Mouse (Mus musculus) kidney, embryonic 16.5 days (tissue): ENCODE measurements around the gene Tbc1d4. TPM values are rescaled to one million over a fixed set of nuclear protein-coding genes. Genes with fewer than 3 reads are reported as not detected.

Experiments
- ATAC-seq: fragments of 200-750 bp; cut with Nextera tagmentation; 2 replicates; pipeline ENCODE4 v1.8.0; 2017; ENCODE audit warnings: moderate TSS enrichment; ENCODE audit not compliant: low FRiP score, low TSS enrichment
- H3K27ac ChIP-seq: fragments of 300-500 bp; sonication (generic); 2 replicates; pipeline ENCODE4 v1.5.1; 2014; ENCODE audit warnings: low read length
- H3K27me3 ChIP-seq: fragments of 300-500 bp; sonication (generic); 2 replicates; pipeline ENCODE4 v1.6.1; 2014; ENCODE audit warnings: low read length, control low read depth, mixed read lengths; ENCODE audit not compliant: insufficient read depth
- H3K36me3 ChIP-seq: fragments of 300-500 bp; sonication (generic); 2 replicates; pipeline ENCODE4 v1.6.1; 2014; ENCODE audit warnings: low read length, control low read depth, mixed read lengths; ENCODE audit not compliant: insufficient read depth
- H3K4me1 ChIP-seq: fragments of 300-500 bp; sonication (generic); 2 replicates; pipeline ENCODE4 v1.6.1; 2014; ENCODE audit warnings: low read length, control low read depth, mixed read lengths; ENCODE audit not compliant: insufficient read depth
- H3K4me2 ChIP-seq: fragments of 300-500 bp; sonication (generic); replicated peaks from 2 replicates; pipeline ENCODE4 v1.6.1; 2014; ENCODE audit warnings: low read depth, low read length
- H3K4me3 ChIP-seq: fragments of 300-500 bp; sonication (generic); 2 replicates; pipeline ENCODE4 v1.5.1; 2014; ENCODE audit warnings: mild to moderate bottlenecking, low read length
- H3K9ac ChIP-seq: fragments of 300-500 bp; sonication (generic); replicated peaks from 2 replicates; pipeline ENCODE4 v1.6.1; 2014; ENCODE audit warnings: low read length
- H3K9me3 ChIP-seq: fragments of 300-500 bp; sonication (generic); 2 replicates; pipeline ENCODE4 v1.6.1; 2016; ENCODE audit warnings: low read length, control low read depth
- WGBS: fragments of 180-500 bp; shearing (Covaris S2); extraction: QIAGEN DNeasy Blood & Tissue Kit; methylation state at CpG from one replicate; pipeline ENCODE4 v1.1.7; 2014; 5-methylcytosine and 5-hydroxymethylcytosine counted together
- polyA plus RNA-seq: library from polyadenylated mRNA; unstranded; fragments of >200 nt; fragmentation: Nextera tagmentation; extraction: Ambion mirVana; gene quantifications from 2 replicates; pipeline ENCODE4 v1.2.1, GENCODE M21; 2015

Tbc1d4 gene
- polyA plus RNA-seq, 1 experiment from 2014 or later, result 22.0 TPM

DNA sequence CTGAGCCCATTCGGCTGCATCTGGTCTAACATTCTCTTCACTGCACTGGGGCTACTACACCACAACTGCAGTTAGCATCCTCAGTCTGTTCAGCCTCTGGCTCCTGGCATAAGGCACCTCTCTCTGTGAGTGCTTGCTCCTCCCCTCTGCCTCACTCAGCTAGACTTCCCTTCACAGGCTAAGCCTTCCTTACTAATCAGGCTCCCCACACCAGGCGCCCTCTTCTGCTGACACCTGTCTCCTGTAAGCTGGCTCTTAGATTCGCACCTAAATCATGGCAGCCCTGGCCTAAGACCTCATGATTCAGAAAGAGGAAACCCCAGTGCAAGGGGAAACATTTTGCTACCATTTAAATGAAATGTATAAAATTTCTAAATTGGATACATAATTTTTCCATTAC is 122.4 kb downstream of the Tbc1d4 start:
- ATAC-seq, result no peak
- 64% methylated on average over 3 of the region's 3 CpGs for WGBS
- Histone ChIP-seq H3K4me3 (no peak overlapping the region), H3K4me2 (no peak overlapping the region), H3K36me3 (no peaks in the 10 kb centered on the region), H3K9ac (no peak overlapping the region), H3K9me3 (no peaks in the 10 kb centered on the region), H3K4me1 (peaks cover 9% of the 10 kb centered on the region), H3K27me3 (no peaks in the 10 kb centered on the region), H3K27ac (no peak overlapping the region)

DNA sequence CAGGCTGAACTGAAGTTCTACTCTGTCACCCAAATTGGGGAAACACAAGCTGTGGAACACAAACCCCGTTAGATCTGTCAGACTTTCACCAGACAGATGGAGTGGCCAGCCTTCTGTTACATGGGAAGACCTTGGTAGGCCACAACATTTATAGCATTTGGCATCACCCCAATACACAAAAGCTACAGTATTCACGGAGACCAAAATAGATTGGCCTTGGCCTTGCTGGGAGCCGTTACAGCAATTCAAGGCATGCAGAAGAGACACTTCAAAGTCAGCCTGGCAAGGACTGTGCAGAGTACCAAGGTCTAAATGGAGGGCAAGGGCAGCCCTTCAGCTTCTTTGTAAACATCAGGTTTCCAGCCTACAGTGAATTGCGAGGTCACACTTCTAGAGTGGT is 125.8 kb downstream of the Tbc1d4 start:
- Histone ChIP-seq H3K4me2 (no peak overlapping the region), H3K4me1 (peaks cover 4% of the 10 kb centered on the region)
- no peak for ATAC-seq

DNA sequence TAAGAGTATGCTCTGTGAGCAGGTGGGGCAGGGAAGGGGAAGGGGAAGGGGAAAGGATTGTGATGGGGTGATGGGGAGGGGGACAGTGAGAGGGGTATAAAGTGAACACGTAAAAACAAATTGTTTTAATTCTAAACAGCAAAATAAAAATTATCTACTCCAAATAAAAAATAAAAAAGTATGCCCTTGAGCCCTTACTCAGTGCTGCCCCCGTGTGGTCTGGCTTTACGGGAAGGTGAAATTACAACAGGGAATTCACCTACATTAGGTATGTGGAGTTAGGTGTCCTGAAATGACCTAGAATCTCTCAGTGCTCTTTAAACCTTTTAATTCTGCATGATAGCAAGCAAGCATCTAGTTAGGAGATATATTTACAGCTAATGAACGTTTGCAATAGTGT is 126.7 kb downstream of the Tbc1d4 start:
- peaks cover 8% of the 10 kb centered on the region for H3K4me1 ChIP-seq
- no peaks in the 10 kb centered on the region for H3K9me3 ChIP-seq
- peaks cover 4% of the 10 kb centered on the region; the same call in 1 of the 2 replicates for H3K36me3 ChIP-seq
- ATAC-seq, result no peak
- no peak overlapping the region for H3K9ac ChIP-seq
- no peak overlapping the region for H3K4me2 ChIP-seq
- 57% methylated on average over 4 of the region's 4 CpGs for WGBS
- no peak overlapping the region for H3K4me3 ChIP-seq
- no peaks in the 10 kb centered on the region for H3K27me3 ChIP-seq
- no peak overlapping the region for H3K27ac ChIP-seq

More for the DNA sequence above, 125.8 kb downstream of the Tbc1d4 start:
- Histone ChIP-seq H3K27me3 (no peaks in the 10 kb centered on the region), H3K9ac (no peak overlapping the region), H3K36me3 (peaks cover 4% of the 10 kb centered on the region; the same call in 1 of the 2 replicates), H3K27ac (no peak overlapping the region), H3K9me3 (no peaks in the 10 kb centered on the region), H3K4me3 (no peak overlapping the region)
- WGBS, result 60% methylated on average over 4 of the region's 4 CpGs

DNA sequence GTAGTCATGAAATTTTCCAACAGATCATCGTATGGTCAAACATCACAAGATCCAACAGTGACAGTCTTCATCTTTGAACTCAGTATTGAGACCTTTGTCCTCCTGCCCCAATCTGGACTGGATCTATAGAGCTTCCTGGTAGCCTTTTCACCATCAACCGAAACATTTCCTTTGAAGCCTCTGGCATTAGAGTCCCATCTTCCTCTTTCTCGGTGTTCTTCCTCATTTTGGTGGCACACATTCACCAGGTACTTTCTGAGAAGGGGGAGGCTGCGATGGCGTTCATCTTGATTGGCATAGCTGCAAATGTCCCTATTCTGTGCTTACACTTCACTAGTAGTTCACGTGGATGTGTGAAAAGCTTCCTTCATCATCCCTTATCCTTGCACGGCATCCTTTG is 127.8 kb downstream of the Tbc1d4 start:
- Histone ChIP-seq H3K4me3 (no peak overlapping the region), H3K4me1 (peaks cover 14% of the 10 kb centered on the region), H3K9ac (no peak overlapping the region), H3K36me3 (peaks cover 4% of the 10 kb centered on the region; the same call in 1 of the 2 replicates), H3K9me3 (no peaks in the 10 kb centered on the region), H3K4me2 (no peak overlapping the region), H3K27ac (no peak overlapping the region), H3K27me3 (no peaks in the 10 kb centered on the region)
- no peak for ATAC-seq
- 83% methylated on average over 7 of the region's 7 CpGs for WGBS

DNA sequence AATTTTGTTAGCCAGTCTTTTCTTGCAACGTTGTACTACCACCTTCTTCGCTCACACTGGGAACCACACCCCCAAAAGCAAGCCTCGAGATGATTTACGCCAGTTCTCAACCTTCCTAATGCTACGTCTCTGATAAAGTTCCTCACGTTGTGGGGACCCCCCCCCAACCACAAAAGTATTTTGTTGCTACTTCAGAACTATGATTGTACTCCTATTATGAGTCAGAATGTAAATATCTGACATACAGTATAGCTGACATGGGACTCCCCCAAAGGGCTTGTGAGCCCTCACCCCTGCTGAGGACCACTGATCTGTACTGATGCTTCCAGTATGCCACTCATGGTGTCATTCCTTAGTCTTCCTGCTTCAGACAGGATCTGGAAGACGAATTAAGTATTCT is 128.4 kb downstream of the Tbc1d4 start:
- H3K27me3 ChIP-seq, result no peaks in the 10 kb centered on the region
- WGBS, result 88% methylated on average over 7 of the region's 7 CpGs
- peaks cover 4% of the 10 kb centered on the region; the same call in 1 of the 2 replicates for H3K36me3 ChIP-seq
- no peak for ATAC-seq
- no peak overlapping the region for H3K4me3 ChIP-seq
- no peak overlapping the region for H3K9ac ChIP-seq
- H3K4me1 ChIP-seq, result peaks cover 14% of the 10 kb centered on the region
- H3K4me2 ChIP-seq, result no peak overlapping the region
- H3K27ac ChIP-seq, result no peak overlapping the region
- H3K9me3 ChIP-seq, result no peaks in the 10 kb centered on the region

DNA sequence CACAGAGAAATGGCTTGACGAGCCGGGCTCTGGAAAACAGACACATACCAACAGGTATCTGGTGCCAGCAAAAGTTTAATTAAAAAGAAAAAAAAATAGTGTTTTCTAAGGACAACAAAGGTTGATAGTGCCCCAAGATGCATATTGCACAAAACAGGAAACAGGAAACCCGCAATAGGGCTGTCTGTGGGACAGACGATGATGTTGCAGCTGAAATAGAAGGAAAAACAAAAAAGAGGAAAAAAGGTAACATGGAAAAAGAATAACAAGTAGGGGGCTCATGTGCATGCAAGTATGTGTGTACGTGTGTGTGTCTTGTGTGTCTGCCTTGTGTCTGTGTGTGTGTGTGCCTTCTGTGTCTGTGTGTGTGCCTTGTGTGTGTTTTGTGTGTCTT is 131.2 kb downstream of the Tbc1d4 start:
- no peak overlapping the region for H3K9ac ChIP-seq
- peak overlapping the region; percentile 21; the same call in 1 of the 2 replicates for H3K27ac ChIP-seq
- peaks cover 14% of the 10 kb centered on the region for H3K4me1 ChIP-seq
- H3K36me3 ChIP-seq, result peaks cover 10% of the 10 kb centered on the region; the same call in 1 of the 2 replicates
- H3K9me3 ChIP-seq, result no peaks in the 10 kb centered on the region; the same call in 1 of the 2 replicates
- no peaks in the 10 kb centered on the region for H3K27me3 ChIP-seq
- 34% methylated on average over 5 of the region's 5 CpGs for WGBS
- no peak overlapping the region for H3K4me2 ChIP-seq
- H3K4me3 ChIP-seq, result no peak overlapping the region
- 0 out of 2 replicates have a peak, but pooled peaks have one; percentile 31 for ATAC-seq

DNA sequence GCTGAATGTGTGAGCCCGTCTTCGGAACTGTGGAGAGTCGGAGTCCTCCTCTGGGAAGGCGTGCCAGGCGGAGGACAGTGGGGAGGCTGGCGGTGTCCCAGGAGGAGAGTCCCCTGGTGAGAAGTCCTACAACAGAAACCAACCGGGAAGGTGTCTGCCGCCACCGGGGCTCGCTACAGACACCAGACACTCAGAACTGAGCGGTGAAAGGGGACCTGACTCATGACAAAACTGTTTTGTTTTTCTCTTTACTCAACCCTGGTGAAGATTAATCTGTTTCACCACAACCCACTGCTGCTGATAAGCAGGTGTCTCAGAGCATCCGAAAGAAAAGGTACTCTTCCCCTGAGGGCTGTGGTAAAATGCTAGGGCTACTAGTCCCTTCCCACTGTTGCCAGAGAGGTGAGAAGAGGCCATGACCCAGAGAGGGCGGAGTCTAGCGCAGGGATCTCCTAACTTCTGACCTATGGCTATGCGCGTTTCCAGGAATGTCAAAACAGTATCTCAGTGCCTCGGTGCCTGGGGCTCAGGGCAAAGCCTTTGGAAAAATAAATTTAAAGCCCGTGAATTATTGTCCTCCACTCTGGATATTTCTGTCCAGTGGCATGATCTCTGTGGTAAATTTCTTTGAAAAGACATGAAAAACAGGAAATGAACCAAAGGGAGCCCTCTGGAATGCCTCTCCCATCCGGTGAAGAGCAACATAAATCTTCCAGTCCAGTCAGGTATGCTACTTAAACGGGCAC is 131.7 kb downstream of the Tbc1d4 start:
- no peaks in the 10 kb centered on the region; the same call in 1 of the 2 replicates for H3K9me3 ChIP-seq
- H3K27me3 ChIP-seq, result no peaks in the 10 kb centered on the region
- WGBS, result 36% methylated on average over 20 of the region's 20 CpGs
- H3K36me3 ChIP-seq, result peaks cover 10% of the 10 kb centered on the region; the same call in 1 of the 2 replicates
- peak overlapping the region; percentile 7; the same call in 1 of the 2 replicates for H3K4me2 ChIP-seq
- peak overlapping the region; percentile 54 for H3K27ac ChIP-seq
- H3K4me3 ChIP-seq, result 0 out of 2 replicates have a peak overlapping the region, but pooled peaks have one; percentile 2
- peaks cover 14% of the 10 kb centered on the region for H3K4me1 ChIP-seq
- peak; percentile 71 for ATAC-seq
- no peak overlapping the region for H3K9ac ChIP-seq

DNA sequence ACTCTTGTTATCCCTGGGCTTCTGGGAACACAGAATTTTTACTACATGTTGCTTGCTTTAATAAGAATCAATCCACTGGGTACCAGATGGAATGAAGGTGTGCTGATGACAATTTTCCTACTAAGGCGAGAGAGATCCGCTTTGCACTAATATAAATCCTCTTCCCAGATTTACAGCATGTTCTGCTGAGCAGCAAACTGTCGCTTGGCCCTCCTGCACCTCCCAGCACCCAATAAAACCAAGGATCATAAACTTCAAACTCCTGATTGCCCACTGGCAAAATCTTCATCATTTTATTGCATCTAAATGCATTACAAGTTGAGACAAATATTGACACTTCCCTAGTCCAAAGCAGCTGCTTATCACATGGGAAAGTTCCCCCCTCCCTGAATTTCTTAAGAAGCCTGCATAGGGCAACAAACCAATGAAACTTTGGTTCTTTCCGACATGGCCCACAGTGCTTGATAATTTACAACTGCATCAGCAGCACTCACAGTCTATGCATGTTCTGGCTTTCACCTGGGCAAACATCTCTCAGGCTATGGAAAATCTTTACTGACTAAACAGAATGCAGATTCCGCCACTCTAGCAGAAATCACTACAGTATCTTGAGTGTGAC is 139.4 kb downstream of the Tbc1d4 start:
- Histone ChIP-seq H3K9me3 (no peaks in the 10 kb centered on the region; the same call in 1 of the 2 replicates), H3K4me1 (no peaks in the 10 kb centered on the region), H3K36me3 (peaks cover 6% of the 10 kb centered on the region; the same call in 1 of the 2 replicates), H3K27me3 (no peaks in the 10 kb centered on the region), H3K4me2 (no peak overlapping the region), H3K27ac (no peak overlapping the region), H3K4me3 (no peak overlapping the region), H3K9ac (no peak overlapping the region)
- no peak for ATAC-seq
- WGBS, result 45% methylated on average over 5 of the region's 5 CpGs

DNA sequence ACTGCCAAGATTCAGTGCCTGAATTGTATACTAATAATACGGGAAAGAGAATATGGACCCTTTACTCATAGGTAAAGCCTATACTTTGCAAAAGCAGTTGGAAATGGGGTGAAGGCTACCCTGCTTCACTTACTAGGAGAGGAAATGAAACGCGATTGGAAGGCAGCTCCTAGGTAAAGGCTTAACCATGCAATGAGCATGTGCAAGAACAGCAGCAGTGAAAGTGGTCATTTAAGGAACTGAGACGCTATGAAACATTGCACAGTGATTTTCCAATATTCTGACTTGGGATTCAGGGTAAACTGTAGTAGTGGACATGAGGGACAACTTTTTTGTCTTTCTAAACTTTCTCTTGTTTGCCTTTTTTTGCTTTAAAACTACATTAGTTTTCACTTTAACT is 140.8 kb downstream of the Tbc1d4 start:
- Histone ChIP-seq H3K4me2 (no peak overlapping the region), H3K9me3 (no peaks in the 10 kb centered on the region), H3K4me1 (no peaks in the 10 kb centered on the region), H3K4me3 (no peak overlapping the region), H3K9ac (no peak overlapping the region), H3K27me3 (no peaks in the 10 kb centered on the region), H3K27ac (no peak overlapping the region), H3K36me3 (no peaks in the 10 kb centered on the region)
- WGBS, result 90% methylated on average over 4 of the region's 4 CpGs
- ATAC-seq, result no peak

DNA sequence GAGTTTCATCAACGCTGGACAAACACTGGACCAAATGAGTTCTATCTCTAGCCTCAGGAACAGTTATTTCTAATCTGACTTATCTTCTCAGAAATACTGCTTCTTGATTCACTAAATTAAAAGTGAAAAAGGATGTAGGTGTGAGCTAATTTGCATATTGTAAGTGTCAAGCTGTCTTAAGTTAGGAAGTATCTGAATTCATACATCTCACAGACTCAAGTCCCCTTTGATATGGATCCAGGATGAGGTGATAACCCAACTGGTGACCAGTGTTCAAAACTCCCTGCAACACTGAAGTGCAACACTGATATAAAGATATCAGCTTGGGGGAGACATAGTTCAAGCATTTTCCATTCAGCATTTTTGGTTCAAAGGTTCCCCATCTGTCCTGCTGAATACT is 141.5 kb downstream of the Tbc1d4 start:
- H3K4me1 ChIP-seq, result no peaks in the 10 kb centered on the region
- ATAC-seq, result no peak
- no peaks in the 10 kb centered on the region for H3K9me3 ChIP-seq
- no peaks in the 10 kb centered on the region for H3K27me3 ChIP-seq
- H3K36me3 ChIP-seq, result no peaks in the 10 kb centered on the region
- H3K9ac ChIP-seq, result no peak overlapping the region
- H3K4me3 ChIP-seq, result no peak overlapping the region
- no peak overlapping the region for H3K4me2 ChIP-seq
- 98% methylated on average over 1 of the region's 1 CpGs for WGBS
- H3K27ac ChIP-seq, result no peak overlapping the region
